Mouse (Mus musculus): ENCODE results near the gene 1810046K07Rik.

Gene 1810046K07Rik

DNA sequence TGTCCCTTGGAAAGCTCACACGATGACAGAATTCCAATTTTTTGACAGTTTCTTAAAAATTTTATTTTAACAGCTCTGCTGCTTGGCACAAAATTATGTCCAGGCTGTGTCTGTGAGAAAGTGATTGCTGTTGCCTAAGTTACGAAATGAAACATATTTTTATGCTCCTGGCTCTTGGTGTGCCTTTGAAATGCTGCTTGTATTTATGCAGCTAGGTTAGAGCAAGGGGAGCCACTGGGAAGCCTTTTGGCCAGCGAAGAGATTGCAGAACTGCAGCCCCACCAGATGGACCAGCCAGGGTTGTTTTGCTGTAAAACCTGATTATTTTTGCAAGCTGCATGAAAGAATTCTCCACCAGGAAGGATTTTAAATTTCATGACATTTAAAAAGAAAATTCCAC lies 23.6 kb downstream of the 1810046K07Rik start:
- in situ Hi-C loops (cut with MseI, MboI) = no loop called here

DNA sequence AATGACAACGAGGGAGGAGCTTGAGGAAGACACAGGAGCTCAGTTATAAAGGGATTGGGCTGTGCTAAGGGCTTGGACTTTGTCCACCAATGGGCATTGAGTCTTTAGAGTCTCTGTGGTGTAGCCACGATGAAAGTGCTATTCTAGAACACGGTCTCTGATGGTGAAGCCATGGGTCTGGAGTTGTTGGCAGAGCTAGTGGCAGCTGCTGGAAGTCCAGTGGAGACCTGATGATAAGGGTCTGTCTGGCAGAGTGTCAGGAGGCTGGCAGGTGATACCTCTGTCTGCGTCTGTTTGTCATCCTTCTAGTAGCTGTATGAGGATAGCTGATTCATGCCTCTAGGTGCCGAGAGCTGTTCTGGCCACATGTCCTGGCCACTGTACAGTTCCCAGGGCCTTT lies 24.7 kb downstream of the 1810046K07Rik start:
- in situ Hi-C loops (cut with MseI, MboI) = no loop called here

GRCm38 (mm10) chr9:51293541-51293940 lies 35.2 kb downstream of the 1810046K07Rik start:
- in situ Hi-C loops (cut with MseI, MboI) = loop anchor here (5.0 kb wide), 1 partner anchor 131 kb away; no protein-coding TSS in a partner anchor

GRCm38 (mm10) chr9:51292674-51293073 lies 36.0 kb downstream of the 1810046K07Rik start:
- in situ Hi-C loops (cut with MseI, MboI) = loop anchor here (5.0 kb wide), 1 partner anchor 130 kb away; no protein-coding TSS in a partner anchor

GRCm38 (mm10) chr9:51290980-51291379 lies 37.7 kb downstream of the 1810046K07Rik start:
- in situ Hi-C loops (cut with MseI, MboI) = loop anchor here (5.0 kb wide), 1 partner anchor 129 kb away; no protein-coding TSS in a partner anchor

- in situ Hi-C loops (cut with MseI, MboI) = no loop called here
Observed at GRCm38 (mm10) chr9:51286079-51286478, 42.6 kb downstream of the 1810046K07Rik start.

DNA sequence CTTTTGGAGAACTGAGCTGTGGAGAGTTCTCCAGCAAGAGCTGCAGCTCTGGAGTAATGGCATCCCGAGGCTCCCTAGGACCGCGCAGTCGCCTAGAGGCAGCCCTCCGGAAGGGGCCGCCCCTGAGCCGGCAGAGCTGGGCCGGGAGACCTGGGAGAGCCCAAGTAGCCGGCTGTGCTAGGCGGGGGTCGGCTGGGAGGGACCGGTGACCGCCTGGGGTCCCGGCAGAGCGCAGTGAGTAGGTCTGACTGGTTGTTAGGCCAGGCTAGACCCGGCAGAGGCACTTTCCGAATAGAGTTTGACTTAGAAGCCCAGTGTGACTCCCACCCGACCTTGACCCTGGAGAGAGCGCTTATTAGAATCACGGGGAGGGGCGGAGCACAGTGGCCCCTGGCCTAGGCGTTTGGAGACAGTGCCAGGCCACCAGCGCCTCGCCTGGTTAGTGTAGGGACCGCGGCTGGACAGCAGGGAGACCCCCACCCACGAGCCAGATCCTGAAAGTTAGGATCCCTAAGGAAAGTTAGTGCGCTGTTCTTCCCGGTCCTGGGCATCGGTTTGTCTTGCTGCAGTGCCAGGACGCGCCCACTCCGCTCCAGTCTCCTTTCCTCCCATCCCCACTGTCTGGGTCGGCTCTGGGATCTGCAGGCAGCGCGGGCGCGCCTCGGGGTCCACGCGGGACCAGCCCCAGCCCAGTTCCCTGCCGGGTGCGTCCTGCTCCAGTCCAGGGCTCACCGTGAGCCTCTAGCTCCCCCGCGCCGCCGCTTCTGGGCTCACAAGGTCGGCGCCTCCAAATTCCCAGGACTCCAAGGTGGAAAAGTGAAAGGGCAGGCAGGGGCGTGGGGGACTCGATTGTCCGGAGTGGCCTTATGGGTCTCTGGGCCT lies 50.0 kb downstream of the 1810046K07Rik start, which contains the start of gene Colca2:
Gene Colca2 (minus strand): TSS at position 70 of the 882 bp plus-strand sequence.
- in situ Hi-C loops (cut with MseI, MboI) = no loop called here

DNA sequence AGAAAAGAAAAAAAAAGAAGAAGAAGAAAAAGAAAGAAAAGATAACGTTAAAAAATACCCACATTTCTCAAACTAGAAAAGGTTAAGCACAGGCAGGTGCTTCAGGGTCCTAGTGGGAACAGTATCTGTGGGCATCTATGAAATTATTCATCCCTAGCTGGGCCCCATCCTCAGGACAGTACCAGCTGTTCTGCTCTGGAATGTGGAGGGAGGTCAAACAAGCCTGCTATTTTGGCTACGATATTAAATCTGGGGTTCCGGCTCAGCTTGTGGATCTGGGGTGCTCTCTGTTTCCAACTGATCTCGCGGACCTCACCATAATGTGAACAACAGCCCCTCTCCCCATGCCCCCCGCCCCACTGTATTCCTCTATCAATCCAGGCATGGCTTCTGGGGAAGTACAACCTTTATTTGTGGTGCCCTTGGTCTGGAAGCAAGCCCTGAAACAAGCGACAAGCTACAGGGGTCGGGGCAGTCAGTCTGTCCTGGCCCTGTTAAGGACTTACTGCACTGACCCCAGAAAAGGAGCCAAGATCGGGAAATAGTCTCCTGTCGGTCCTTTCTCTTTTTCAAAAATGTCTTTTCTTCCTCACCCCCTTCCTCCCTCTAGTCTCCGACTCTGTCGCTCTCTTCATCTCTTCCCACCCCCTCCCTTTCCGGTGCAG lies 50.8 kb downstream of the 1810046K07Rik start:
- in situ Hi-C loops (cut with MseI, MboI) = no loop called here

- in situ Hi-C loops (cut with MseI, MboI) = no loop called here
Observed at GRCm38 (mm10) chr9:51274678-51275077, 54.0 kb downstream of the 1810046K07Rik start.

DNA sequence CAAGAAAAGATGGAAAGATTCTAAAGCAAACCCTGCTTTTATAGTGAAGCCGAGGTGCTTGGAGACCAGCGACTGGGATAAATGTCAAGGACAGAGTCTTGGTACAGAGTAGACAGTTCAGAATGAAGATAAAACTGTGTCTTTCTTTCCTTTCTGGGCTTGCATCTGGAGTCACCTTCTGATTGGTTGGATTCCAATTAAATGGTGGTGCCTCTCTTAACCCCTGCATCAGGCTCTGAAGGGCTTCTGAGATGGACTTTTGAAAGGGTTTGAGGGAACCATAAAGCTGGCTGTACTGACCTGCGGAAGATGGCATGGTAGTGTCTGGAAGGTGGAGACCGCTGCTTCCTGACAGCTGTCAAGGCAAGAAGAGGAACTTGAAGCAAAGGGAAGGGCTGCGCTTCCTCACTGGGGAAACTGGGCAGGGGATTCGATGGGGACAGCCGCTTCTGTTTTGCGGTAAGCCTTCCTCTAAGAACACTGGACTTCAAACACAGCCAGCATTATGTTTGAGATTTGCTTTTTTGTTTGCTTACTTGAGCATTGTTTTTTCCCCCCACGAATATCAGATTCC lies 55.0 kb downstream of the 1810046K07Rik start:
- in situ Hi-C loops (cut with MseI, MboI) = no loop called here

- in situ Hi-C loops (cut with MseI, MboI) = no loop called here
Observed at GRCm38 (mm10) chr9:51272102-51272501, 56.6 kb downstream of the 1810046K07Rik start.

DNA sequence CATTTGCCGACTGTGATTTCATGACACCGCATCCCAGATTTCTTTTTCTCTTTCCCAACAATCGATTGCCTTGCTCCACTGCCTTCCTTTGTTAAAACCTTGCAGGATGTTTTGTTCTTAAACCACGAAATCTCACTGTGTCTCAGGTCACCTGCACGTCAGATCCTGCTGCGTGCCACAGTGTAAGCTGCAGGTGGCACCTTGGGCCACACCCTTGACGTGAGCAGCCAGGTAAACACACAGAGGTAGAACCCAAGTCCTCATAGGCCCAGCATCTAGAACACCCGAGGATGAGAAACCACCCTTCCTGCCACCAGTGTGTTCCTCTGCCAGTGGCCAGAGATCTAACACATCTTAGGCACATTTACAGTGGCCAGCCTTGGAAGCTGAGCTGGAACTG lies 57.6 kb downstream of the 1810046K07Rik start:
- in situ Hi-C loops (cut with MseI, MboI) = no loop called here

DNA sequence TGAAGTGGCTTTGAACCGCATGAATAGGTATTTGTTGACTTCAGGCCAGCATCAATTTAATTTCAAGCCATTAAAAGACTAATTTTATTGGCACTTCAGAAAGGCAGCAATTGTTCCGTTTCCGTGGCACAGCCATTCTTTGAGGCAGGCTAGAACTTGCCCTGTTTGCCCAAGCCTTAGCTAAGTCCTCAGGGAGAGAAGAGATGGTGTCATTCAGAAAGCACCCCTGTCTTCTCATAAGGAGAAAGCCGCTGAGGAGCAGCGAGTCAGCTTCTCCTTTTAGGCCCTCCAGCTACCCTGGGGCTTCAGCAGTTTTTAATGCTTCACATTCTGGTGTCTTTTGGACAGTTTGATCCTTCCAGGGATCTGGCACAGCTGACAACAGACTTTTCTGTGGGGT lies 59.9 kb downstream of the 1810046K07Rik start:
- in situ Hi-C loops (cut with MseI, MboI) = no loop called here

- in situ Hi-C loops (cut with MseI, MboI) = no loop called here
Observed at GRCm38 (mm10) chr9:51258426-51258825, 70.3 kb downstream of the 1810046K07Rik start.

DNA sequence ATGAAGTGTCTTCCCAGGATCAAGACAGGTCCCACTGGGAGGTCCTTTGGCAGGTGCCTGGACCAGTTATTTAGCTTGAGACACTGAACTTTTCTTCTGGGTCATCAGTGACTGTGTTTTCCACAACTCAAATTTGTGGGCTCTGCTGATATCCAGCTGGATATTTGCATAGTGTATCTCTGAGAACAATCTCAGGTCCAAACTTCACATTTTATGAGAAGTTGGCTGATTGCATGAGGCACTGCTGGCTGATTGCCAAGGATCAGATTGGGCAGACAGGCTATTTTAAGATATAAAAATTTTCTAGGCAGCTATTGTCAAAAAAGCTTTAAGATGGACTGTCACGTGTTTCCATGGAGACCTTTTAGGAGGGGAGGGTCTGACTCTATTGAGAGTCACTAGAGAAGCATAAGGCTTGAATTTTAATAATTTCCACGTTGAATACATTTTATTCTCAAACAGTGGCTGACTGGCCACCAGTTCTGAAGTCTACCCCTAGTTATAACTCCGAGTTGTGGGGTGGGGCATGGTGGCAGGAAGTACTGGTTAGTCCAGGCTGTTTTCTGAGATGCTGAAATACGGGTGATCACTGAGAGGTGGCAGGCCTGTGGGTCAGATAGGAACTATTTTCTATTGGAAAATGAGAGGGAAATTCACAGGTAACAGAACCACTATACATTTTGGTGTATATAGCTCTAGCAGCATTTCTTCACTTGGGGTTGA lies 71.8 kb downstream of the 1810046K07Rik start:
- in situ Hi-C loops (cut with MseI, MboI) = no loop called here

Measured in mouse trophoblast stem cell (cell line).